Mouse (Mus musculus) testis, adult 2 months (tissue): ENCODE data around the gene Gm21693.
"Not testable (repeated sequence)": the region's sequence is repeated elsewhere in the genome, so short reads cannot be mapped to it uniquely, and the experiment has no call there.

Experiments used
- CTCF ChIP-seq: fragments of 200-500 bp; IDR thresholded peaks from 2 replicates; pipeline ENCODE4 v1.5.1; 2012; ENCODE audit warnings: low read depth, mild to moderate bottlenecking, inconsistent platforms, low read length, moderate library complexity; ENCODE audit not compliant: control insufficient read depth, insufficient read depth, insufficient replicate concordance
- POLR2A ChIP-seq: fragments of 200-500 bp; IDR thresholded peaks from 2 replicates; pipeline ENCODE4 v1.6.1; 2012; ENCODE audit warnings: low read depth, mild to moderate bottlenecking, inconsistent platforms, low read length, moderate library complexity; ENCODE audit not compliant: control insufficient read depth

GRCm38 (mm10) chrY:3340661-3341060 is 4.5 kb downstream of the Gm21693 start:
- not testable (repeated sequence) for TF ChIP-seq POLR2A, CTCF
